ENCODE assay signal across 8 mouse cellular contexts in the genomic region with DNA sequence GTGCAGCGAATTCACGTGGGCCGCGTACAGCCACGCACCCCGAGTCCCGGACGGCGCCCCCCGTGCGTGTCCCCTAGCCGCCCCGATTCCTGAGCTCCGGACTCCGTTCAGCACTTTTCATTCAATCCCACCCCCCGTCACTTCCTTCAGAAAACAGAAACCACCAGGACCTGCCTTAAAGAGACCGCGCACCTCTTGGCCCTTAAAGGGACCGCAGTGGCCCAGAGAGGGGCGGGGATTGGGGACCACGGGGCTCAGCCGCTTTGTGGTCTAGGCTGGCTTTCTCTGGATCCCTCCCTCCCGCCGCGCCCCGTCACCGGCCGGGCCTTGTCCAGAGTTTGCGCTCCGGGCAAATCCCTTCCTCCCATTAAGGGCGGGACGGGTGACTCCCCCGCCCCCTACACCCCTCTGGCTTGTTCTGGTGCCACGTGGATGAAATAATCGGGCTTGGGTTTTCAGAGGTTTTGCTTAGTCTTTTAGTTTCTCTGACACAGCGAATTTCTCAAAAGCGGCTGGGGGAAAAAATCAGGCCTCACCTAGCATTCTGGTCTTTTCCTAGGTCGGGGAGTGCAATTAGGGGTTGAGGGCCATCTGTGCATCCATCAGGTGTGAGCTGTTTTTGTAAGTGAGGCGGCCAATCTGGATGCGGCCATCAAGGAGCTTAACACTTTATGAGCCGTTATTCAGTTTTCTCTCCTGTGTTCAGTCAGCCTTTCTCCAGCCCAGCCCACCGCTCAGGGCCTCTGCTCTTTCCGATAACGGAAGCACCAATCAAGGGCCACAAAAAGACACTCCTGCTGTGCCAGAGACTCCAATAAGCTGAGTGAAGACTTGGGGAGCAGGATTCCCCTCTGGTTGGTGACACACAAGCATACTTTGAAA. TPM values are rescaled to one million over a fixed set of nuclear protein-coding genes. Genes with fewer than 3 reads are reported as not detected.
DNase-seq lines count a peak whose midpoint lies in the region; ATAC-seq and TF ChIP-seq lines count a peak whose summit lies in the region.

Gene Oaf, minus strand, starts transcription at position 200 of the 882 bp plus-strand sequence.

- no peak; the same call in 1 of the 2 replicates for TF ChIP-seq EP300 in liver, postnatal 0 days (IDR thresholded peaks at IDR 0.05; ENCODE audit: low read depth)

- DNase-seq in MEL-GATA-1-ER (ENCODE audit: extremely low read depth, low read depth) = peak; percentile 95
- DNase-seq in cerebellum, adult 8-10 months = peak; percentile 7
- peak; percentile 60 for DNase-seq in forebrain, postnatal 0 days
- peak; percentile 90 for DNase-seq in heart, postnatal 25 days (ENCODE audit: low spot score)
- peak; percentile 57 to 65 for DNase-seq in layer of hippocampus, adult 18-20 months (ENCODE audit: low spot score in 2 of 2)
- DNase-seq in liver, postnatal 0 days = peak; percentile 90
- DNase-seq in thymus, adult 18-20 months = peak; percentile 26 to 34

- H3K4me3 ChIP-seq in forebrain, postnatal 0 days (ENCODE audit: low read depth, low read length) = peak within 1 kb of the TSS; percentile 40
- peak within 1 kb of the TSS; percentile 76 for H3K4me3 ChIP-seq in liver, postnatal 0 days (ENCODE audit: low read depth, low read length)
- H3K4me3 ChIP-seq in neural tube, embryonic 14.5 days (ENCODE audit: low read depth, low read length) = peak within 1 kb of the TSS; percentile 50

- H3K36me3 ChIP-seq in forebrain, postnatal 0 days (ENCODE audit: insufficient read depth) = no peaks in the 10 kb centered on the region
- H3K36me3 ChIP-seq in liver, postnatal 0 days (replicated peaks; ENCODE audit: insufficient read depth, low read length) = 0 out of 2 replicates have a peak, but pooled peaks cover 3% of the 10 kb centered on the region
- no peaks in the 10 kb centered on the region for H3K36me3 ChIP-seq in neural tube, embryonic 14.5 days (ENCODE audit: control insufficient read depth, insufficient read depth, low read length)

- peak within 1 kb of the TSS; percentile 68 for H3K4me2 ChIP-seq in forebrain, postnatal 0 days (ENCODE audit: low read depth)
- H3K4me2 ChIP-seq in liver, postnatal 0 days (ENCODE audit: low read depth, low read length) = peak within 1 kb of the TSS; percentile 81
- peak within 1 kb of the TSS; percentile 66 for H3K4me2 ChIP-seq in neural tube, embryonic 14.5 days (ENCODE audit: low read depth, low read length)

- H3K4me1 ChIP-seq in forebrain, postnatal 0 days (ENCODE audit: insufficient read depth) = no peaks in the 10 kb centered on the region
- H3K4me1 ChIP-seq in liver, postnatal 0 days (ENCODE audit: insufficient read depth) = peaks cover 59% of the 10 kb centered on the region
- peaks cover 4% of the 10 kb centered on the region; the same call in 1 of the 2 replicates for H3K4me1 ChIP-seq in neural tube, embryonic 14.5 days (ENCODE audit: control insufficient read depth, insufficient read depth, low read length)

- 1% methylated on average over 44 of the region's 44 CpGs for WGBS in forebrain, postnatal 0 days
- WGBS in liver, postnatal 0 days (ENCODE audit: insufficient replicate concordance) = 2% methylated on average over 43 of the region's 44 CpGs
- WGBS in neural tube, embryonic 14.5 days = 2% methylated on average over 44 of the region's 44 CpGs

- H3K27me3 ChIP-seq in forebrain, postnatal 0 days (ENCODE audit: insufficient read depth, low read length) = peaks cover 23% of the 10 kb centered on the region
- H3K27me3 ChIP-seq in liver, postnatal 0 days (ENCODE audit: insufficient read depth, low read length) = no peaks in the 10 kb centered on the region
- H3K27me3 ChIP-seq in neural tube, embryonic 14.5 days (ENCODE audit: control insufficient read depth, insufficient read depth, low read length) = peaks cover 17% of the 10 kb centered on the region

- H3K27ac ChIP-seq in forebrain, postnatal 0 days (ENCODE audit: low read depth, low read length) = no peak within 1 kb of the TSS
- peak within 1 kb of the TSS; percentile 92 for H3K27ac ChIP-seq in liver, postnatal 0 days (ENCODE audit: low read depth)
- H3K27ac ChIP-seq in neural tube, embryonic 14.5 days (ENCODE audit: low read depth, low read length) = no peak within 1 kb of the TSS

- intact Hi-C loops in heart, postnatal 25 days (cut with DNase I) = no loop called here

- no peaks in the 10 kb centered on the region for H3K9me3 ChIP-seq in forebrain, postnatal 0 days (ENCODE audit: low read length)
- no peaks in the 10 kb centered on the region for H3K9me3 ChIP-seq in liver, postnatal 0 days (ENCODE audit: low read length)
- H3K9me3 ChIP-seq in neural tube, embryonic 14.5 days (ENCODE audit: control insufficient read depth, low read length) = no peaks in the 10 kb centered on the region

- no peak for TF ChIP-seq CTCF in forebrain, postnatal 0 days (IDR thresholded peaks at IDR 0.05; ENCODE audit: low read depth)
- TF ChIP-seq CTCF in liver, postnatal 0 days (IDR thresholded peaks at IDR 0.05; ENCODE audit: low read depth) = no peak

- peak; percentile 82 for ATAC-seq in forebrain, postnatal 0 days
- ATAC-seq in liver, postnatal 0 days = peak; percentile 87
- peak; percentile 77 for ATAC-seq in neural tube, embryonic 14.5 days (ENCODE audit: low read depth)

- peak within 1 kb of the TSS; percentile 43; the same call in 1 of the 2 replicates for H3K9ac ChIP-seq in forebrain, postnatal 0 days
- peak within 1 kb of the TSS; percentile 90 for H3K9ac ChIP-seq in liver, postnatal 0 days (replicated peaks)
- peak within 1 kb of the TSS; percentile 37 for H3K9ac ChIP-seq in neural tube, embryonic 14.5 days (replicated peaks; ENCODE audit: low read depth, low read length)

RNA-seq across cellular contexts. Expression of gene Oaf, which starts in this region (rescaled TPM):
- 5.0 and 14.3 TPM in 2 replicates for total RNA-seq in forebrain, postnatal 0 days (2014; rRNA removed)
- 7.8 and 7.9 TPM in 2 replicates for polyA plus RNA-seq in forebrain, postnatal 0 days (2015; fragmentation: Nextera tagmentation; extraction: Ambion mirVana)
- total RNA-seq in heart, postnatal 25 days (2021) = 10 to 100 TPM in 1 of 2 experiments, 1 to 10 TPM in 1; 9.4 to 14.8 TPM
- total RNA-seq in layer of hippocampus, adult 18-20 months (2021) = 10 to 100 TPM; 19.2 to 20.3 TPM
- 59.3 and 70.0 TPM in 2 replicates for polyA plus RNA-seq in liver, postnatal 0 days (2015; fragmentation: Nextera tagmentation; extraction: Ambion mirVana)
- polyA plus RNA-seq in neural tube, embryonic 14.5 days (2014; fragmentation: Nextera tagmentation; extraction: Ambion mirVana) = 2.3 and 9.3 TPM in 2 replicates

Comparison
In these comparisons a context has a peak if more than half of its experiments do, and no peak if none do; other contexts are left out.
1. DNase-seq: peak in every context shown above with its lines; median percentile 95 in MEL-GATA-1-ER; 90 in heart, postnatal 25 days; 90 in liver, postnatal 0 days; 61 in layer of hippocampus, adult 18-20 months; 60 in forebrain, postnatal 0 days; 30 in thymus, adult 18-20 months; 7 in cerebellum, adult 8-10 months.
2. H3K9ac ChIP-seq: peak in every context shown above with its lines; median percentile 90 in liver, postnatal 0 days; 43 in forebrain, postnatal 0 days; 37 in neural tube, embryonic 14.5 days.